Mouse (Mus musculus): Measurements from ENCODE around the gene Snw1.

Snw1 gene

GRCm38 (mm10) chr12:87421708-87422507 lies 50.2 kb downstream of the Snw1 start:
- no peak for DNase-seq

- no peak for DNase-seq
These were observed 52.0 kb downstream of the Snw1 start for GRCm38 (mm10) chr12:87419974-87420485.

GRCm38 (mm10) chr12:87418921-87419320 lies 53.2 kb downstream of the Snw1 start:
- DNase-seq: no peak

- DNase-seq: peak; percentile 73 to 78
These were observed 55.4 kb downstream of the Snw1 start for GRCm38 (mm10) chr12:87416690-87417089.

- DNase-seq: no peak
These were observed 56.7 kb downstream of the Snw1 start for GRCm38 (mm10) chr12:87415358-87415757.

GRCm38 (mm10) chr12:87413179-87413790 lies 58.8 kb downstream of the Snw1 start:
- peak; percentile 81 to 82 for DNase-seq

- DNase-seq: no peak
These were observed 61.1 kb downstream of the Snw1 start for GRCm38 (mm10) chr12:87410999-87411398.

GRCm38 (mm10) chr12:87409123-87409522 lies 63.0 kb downstream of the Snw1 start:
- DNase-seq: no peak

- peak; percentile 31 to 60 for DNase-seq
These were observed 64.0 kb downstream of the Snw1 start for GRCm38 (mm10) chr12:87407869-87408605.

- no peak for DNase-seq
These were observed 66.4 kb downstream of the Snw1 start for GRCm38 (mm10) chr12:87405721-87406120.

- DNase-seq: no peak
These were observed 66.9 kb downstream of the Snw1 start for GRCm38 (mm10) chr12:87405165-87405564.

- DNase-seq: no peak
These were observed 70.2 kb downstream of the Snw1 start for GRCm38 (mm10) chr12:87401883-87402282.

GRCm38 (mm10) chr12:87399119-87399819 lies 72.8 kb downstream of the Snw1 start:
- DNase-seq: no peak
